Comparison of ENCODE assay signal across 9 mouse cellular contexts in the genomic region with DNA sequence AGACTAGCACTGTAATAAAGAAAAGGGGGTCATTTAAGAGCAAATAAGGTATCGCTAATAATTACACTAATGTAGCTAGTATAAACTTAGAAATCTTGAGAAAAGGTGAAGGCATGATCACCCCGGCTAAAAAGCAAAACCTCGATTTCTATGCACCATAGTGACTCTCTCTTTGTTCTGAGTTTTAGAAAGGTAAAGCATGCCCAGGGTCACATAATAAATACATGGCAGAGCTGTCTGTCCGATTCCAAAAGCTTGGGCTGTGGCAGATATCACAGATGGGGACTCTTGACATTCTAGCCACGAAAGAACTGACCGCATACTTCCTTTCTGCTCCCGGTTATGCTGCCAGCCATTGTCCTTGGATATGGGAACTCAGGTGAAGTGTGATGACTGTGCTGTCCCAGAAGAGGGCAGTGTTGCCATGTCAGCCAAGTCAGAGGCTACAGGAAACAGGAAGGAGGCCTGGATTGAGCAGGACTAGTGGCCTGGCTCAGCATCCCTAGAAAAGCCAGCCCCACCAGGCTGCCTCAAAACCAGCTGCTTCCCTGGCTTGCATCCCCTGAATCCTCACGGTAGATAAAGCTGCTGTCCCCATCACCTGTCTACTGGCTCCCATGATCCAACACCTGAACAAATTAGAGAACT.
DNase-seq lines count a peak whose midpoint lies in the region; ATAC-seq and TF ChIP-seq lines count a peak whose summit lies in the region.
"Had no signal": no experiment of that assay in that cellular context is flagged by ENCODE, and none has a peak within 500 bp of the region (broad histone marks: within the 10 kb centered on the region; RNA-seq: fewer than 3 reads in every experiment).

No protein-coding gene starts in this region.

- H3K9me3 ChIP-seq in hindbrain, embryonic 14.5 days (ENCODE audit: control insufficient read depth, low read length), result no peaks in the 10 kb centered on the region
- no peaks in the 10 kb centered on the region for H3K9me3 ChIP-seq in liver, embryonic 14.5 days (ENCODE audit: control insufficient read depth, low read length)

- no peak overlapping the region for H3K4me3 ChIP-seq in hindbrain, embryonic 14.5 days (replicated peaks; ENCODE audit: low read length)
- H3K4me3 ChIP-seq in liver, embryonic 14.5 days (ENCODE audit: insufficient read depth in 1 of 2, low read depth in 2 of 2, low read length in 2 of 2), result no peak overlapping the region
- H3K4me3 ChIP-seq: myocyte had no signal

- no peaks in the 10 kb centered on the region for H3K4me1 ChIP-seq in hindbrain, embryonic 14.5 days (replicated peaks; ENCODE audit: control insufficient read depth, insufficient read depth, low read length)
- no peaks in the 10 kb centered on the region for H3K4me1 ChIP-seq in liver, embryonic 14.5 days (replicated peaks; ENCODE audit: control insufficient read depth in 2 of 2, insufficient read depth in 2 of 2, low read length in 1 of 2)

- TF ChIP-seq EP300 in liver, embryonic 14.5 days (IDR thresholded peaks at IDR 0.05; ENCODE audit: low read depth), result no peak

- no peak overlapping the region for H3K9ac ChIP-seq in hindbrain, embryonic 14.5 days
- no peak overlapping the region for H3K9ac ChIP-seq in liver, embryonic 14.5 days (replicated peaks)

- WGBS in hindbrain, embryonic 14.5 days, result 41% methylated on average over 8 of the region's 8 CpGs
- WGBS in liver, embryonic 14.5 days (ENCODE audit: insufficient replicate concordance), result 36% methylated on average over 8 of the region's 8 CpGs

- peak overlapping the region; percentile 51; the same call in 1 of the 2 replicates for H3K27ac ChIP-seq in hindbrain, embryonic 14.5 days
- H3K27ac ChIP-seq in liver, embryonic 14.5 days, result no peak overlapping the region

- H3K27me3 ChIP-seq in hindbrain, embryonic 14.5 days (ENCODE audit: control insufficient read depth, insufficient read depth, low read length), result no peaks in the 10 kb centered on the region
- H3K27me3 ChIP-seq in liver, embryonic 14.5 days (ENCODE audit: control insufficient read depth, insufficient read depth, low read length), result no peaks in the 10 kb centered on the region

- no peak for DNase-seq in frontal cortex, postnatal 25 days (ENCODE audit: low spot score in 2 of 2)
- DNase-seq in adipocyte (ENCODE audit: low spot score), result peak; percentile 2
- peak; percentile 66 for DNase-seq in embryo, embryonic 9.5 days (ENCODE audit: extremely low spot score)
- peak; percentile 67 for DNase-seq in hindbrain, embryonic 14.5 days (ENCODE audit: low spot score)
- DNase-seq in liver, embryonic 14.5 days (ENCODE audit: low read depth in 3 of 3, low spot score in 3 of 3), result no peak
- peak; percentile 4 for DNase-seq in retina, adult 2 months (ENCODE audit: low read depth, low spot score)

- peak; percentile 83 for ATAC-seq in frontal cortex, adult (ENCODE audit: low TSS enrichment)
- ATAC-seq in hindbrain, embryonic 14.5 days (ENCODE audit: low FRiP score), result peak; percentile 86
- no peak for ATAC-seq in liver, embryonic 14.5 days (ENCODE audit: insufficient read depth)
- no peak for ATAC-seq in erythroblast, adult 5-6 weeks (replicated peaks; ENCODE audit: low FRiP score, poor library complexity, severe bottlenecking)

- peak; percentile 46 for TF ChIP-seq CTCF in liver, embryonic 14.5 days (IDR thresholded peaks at IDR 0.05; ENCODE audit: low read depth)

- H3K36me3 ChIP-seq in hindbrain, embryonic 14.5 days (replicated peaks; ENCODE audit: control insufficient read depth, insufficient read depth), result no peaks in the 10 kb centered on the region
- no peaks in the 10 kb centered on the region for H3K36me3 ChIP-seq in liver, embryonic 14.5 days (replicated peaks; ENCODE audit: control insufficient read depth, insufficient read depth, low read depth)

- no peak overlapping the region for H3K4me2 ChIP-seq in hindbrain, embryonic 14.5 days (replicated peaks)
- no peak overlapping the region for H3K4me2 ChIP-seq in liver, embryonic 14.5 days (ENCODE audit: low read depth)

Comparison
In these comparisons a context has a peak if more than half of its experiments do, and no peak if none do; other contexts are left out.
1. ATAC-seq: peak in frontal cortex, adult (single experiment) and hindbrain, embryonic 14.5 days (single experiment); none in liver, embryonic 14.5 days (single experiment) and erythroblast, adult 5-6 weeks (single experiment).
2. DNase-seq: peak in adipocyte (single experiment), embryo, embryonic 9.5 days (single experiment), hindbrain, embryonic 14.5 days (single experiment) and retina, adult 2 months (single experiment); none in frontal cortex, postnatal 25 days (0 of 2) and liver, embryonic 14.5 days (0 of 3).